Mouse (Mus musculus) retina, postnatal 1 day (tissue): ENCODE data around the gene Vps8.
"Not testable (repeated sequence)": the region's sequence is repeated elsewhere in the genome, so short reads cannot be mapped to it uniquely, and the experiment has no call there.

Experiments used
- DNase-seq: peaks from one replicate; pipeline ENCODE4 v3.0.0-alpha.2; 2012

The Vps8 gene

DNA sequence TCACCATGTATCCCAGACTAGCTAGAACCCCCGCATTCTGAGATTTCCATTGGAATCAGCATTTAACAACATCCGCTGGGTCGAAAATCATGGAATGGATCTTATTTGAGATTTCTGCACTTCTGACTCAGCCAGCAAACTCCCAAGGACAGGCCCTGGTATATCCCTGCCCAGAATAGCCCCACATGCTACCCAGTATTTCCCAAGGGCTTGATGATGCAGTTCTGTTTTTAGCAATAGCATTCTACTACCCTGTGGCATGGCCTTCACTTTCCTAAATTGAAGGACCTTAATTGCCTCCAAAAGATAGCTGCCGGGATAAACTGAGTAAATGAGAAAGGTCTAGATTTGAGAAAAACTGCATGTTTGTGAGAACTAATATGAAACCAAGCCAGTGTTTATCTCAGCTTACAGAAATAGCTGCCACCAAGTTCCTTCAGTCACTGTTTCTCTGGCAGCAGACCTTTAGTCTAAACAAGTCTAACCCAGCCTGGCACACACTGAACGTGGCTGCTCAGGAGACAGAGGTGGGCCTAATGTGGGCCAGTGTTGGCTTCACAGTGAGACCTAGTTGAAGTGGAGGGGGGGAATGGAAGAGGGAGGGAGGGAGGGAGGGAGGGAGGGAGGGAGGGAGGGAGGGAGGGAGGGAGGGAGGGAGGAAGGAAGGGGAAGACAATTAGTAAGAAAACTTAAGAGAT is 213.4 kb downstream of the Vps8 start:
- no peak for DNase-seq

DNA sequence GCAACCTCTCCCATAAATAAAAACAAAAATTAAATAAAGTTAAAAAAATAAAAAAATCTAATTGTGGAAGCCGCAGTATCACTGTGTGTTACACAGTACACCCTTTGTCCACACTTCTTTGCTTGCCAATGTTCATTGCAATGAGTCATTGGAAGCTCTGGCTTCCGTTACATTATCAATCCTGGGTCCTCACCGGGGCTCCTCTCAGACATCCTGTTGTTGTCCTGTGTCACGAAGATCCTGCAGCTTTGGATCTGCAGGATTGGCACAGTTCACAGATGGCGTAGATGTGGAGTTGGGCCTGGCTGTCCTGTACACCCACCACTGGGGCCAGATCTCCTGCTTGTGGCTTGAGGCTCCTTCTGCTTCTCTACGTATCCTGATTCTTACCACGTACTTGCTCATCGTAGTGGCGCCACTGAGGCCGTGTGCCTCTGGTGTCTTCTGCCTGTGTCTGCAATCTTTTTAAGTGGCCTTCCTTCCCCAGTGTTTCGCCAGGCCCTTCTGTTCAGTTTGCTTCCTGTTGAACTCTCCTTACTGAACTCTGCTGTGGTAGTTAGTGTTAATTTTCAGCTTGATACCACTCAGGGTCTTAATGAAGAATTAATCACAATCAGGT is 214.4 kb downstream of the Vps8 start:
- DNase-seq: no peak

DNA sequence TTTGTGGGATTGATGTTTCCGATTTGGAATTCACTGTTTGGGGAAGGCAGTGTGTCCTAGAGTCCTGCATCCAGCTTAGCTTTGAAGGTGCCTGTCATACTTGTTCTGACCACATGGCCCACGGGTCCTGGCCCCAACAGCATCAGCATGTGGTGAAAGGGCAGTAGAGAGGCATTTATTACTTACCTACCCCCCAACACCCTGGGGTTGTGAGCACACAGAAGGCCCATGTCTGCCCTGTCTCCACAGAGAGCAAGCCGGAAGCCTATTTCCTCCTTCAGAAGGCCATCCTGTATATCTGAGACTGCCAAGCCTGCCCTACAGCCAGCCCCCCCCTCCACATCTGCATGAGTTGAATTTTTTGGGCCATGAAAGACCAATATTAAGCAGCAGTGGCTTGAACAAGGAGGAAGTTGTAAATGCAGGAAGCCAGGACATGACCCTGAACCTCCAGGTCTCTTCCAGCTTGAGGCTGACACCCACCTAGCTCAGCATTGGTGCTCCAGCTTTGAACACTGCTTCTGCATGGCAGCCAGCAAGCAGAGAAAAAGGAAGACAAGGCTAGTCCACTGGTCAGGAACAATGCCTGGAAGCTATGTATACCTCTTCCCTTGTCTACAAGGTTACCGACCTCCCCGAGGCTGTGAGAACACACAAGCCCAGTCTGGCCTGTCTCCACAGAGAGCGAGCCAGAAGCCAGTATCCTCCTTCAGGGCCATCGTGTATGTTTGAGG is 218.0 kb downstream of the Vps8 start:
- DNase-seq: no peak

DNA sequence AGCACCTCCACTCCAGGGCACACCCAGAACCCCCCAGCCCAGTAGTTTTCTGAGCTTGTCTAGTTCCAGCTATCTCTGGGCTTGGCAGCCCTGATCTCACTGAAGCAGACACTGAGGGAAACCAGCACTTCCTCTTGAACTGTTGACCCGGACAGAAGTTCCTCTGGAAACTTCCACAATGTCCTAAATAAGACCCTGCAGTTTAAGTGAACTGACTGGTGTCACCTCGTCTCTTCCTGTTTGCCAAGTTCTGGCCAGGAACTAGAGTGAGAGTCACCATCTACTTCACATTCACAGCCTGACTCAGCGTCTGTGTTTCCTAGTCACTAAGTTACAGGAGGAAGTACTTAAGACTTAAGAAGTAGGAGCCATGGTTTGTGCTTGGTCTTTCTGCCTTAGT is 219.0 kb downstream of the Vps8 start:
- DNase-seq: no peak

DNA sequence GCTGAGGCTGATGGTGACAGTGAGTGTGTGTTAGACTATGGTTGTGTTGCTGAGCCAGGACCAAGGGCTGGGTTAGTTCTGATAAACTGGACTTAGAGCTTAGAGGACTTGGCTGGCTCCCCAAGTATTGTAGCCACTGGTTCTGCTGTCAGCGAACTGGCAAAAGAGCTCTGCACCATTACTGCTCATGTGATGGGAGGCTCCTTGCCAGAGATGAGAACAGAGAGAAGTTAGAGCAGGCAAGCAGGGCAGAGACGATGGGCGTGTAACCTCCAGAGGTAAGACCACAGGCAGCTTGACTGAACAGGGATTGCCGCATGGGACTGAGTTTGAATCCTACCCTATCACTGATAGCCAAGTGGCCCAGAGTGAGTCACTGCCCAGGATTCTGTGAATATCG is 220.0 kb downstream of the Vps8 start:
- no peak for DNase-seq

DNA sequence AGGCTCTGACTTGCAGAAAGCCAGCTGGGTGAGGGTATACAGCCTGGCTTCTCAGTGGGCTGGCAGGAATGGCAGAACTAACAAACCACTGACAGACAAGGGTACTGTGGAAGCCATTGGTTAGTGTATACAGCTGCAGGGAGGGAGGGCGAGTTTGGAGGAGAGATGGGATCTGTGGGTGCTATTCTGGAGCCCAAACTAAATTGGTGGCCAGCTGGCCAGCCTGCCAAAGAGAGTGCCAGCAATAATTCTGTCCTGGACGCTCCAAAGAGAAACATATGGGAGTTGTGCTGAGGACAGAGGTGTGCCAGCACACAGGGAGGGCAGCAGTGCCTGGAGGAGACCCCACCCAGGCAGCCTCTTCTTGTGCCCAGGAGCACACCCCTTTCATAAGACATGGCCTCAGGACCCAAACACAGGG is 220.7 kb downstream of the Vps8 start:
- DNase-seq: no peak

DNA sequence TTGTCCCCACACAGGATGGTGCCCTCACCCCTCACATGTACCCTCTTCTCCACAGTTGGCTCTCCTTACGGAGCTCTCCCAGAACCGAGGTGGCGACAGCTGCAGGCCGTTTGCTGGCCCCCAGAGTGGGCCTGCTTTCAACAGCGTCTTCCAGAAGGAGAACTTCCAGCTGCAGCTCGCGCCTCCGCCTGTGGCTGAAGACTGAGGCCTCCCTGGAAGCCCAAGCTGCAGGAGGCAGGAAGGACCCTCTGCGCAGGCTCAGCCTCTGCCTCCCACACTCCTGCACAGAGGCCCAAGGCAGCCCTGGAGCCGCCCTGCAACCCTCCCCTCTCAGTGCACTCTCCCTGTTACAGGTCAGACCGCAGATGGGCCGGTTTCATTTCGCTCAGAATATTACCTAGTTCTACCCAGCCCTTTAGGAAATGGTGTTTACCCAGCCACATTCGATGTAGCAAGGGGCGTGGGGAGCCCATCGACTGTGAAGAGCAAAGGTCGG is 221.2 kb downstream of the Vps8 start:
- DNase-seq: no peak

DNA sequence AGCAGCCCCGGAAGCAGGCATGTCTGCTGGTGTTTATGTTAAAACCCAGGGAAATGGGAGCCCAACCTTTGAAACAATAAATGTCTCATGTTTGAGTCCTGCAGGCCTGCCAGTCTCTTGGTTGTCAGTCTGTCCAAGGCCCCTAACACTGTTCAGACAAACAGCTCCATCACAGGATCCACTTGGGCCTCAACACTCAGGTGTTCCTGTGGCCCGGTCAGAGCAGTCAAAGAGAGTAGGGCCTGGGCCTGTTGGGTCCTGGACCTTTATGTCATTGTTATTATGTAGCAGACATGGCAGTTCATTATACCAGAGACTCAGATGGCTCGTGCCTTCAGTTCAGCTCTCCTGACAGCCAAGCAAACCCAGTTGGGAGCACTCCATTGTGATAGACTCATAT is 221.7 kb downstream of the Vps8 start:
- no peak for DNase-seq

DNA sequence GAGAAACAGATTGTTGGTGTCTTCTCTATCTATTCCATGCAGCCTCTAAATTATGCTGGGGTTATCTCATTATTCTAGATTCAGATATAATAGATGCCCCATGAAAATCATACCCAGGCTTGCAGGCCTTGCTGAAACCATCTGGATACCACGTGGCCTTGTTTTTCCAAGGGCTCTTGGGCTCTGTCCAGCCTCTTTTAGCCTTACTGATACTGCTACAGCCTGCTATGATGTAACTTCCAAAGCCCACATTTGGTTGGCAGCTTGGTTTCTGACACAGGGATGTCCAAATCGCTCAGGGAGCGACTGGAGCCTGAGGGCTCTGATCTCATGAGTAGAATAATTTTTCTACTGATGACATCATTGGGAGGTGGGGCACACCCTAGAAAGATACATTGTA is 223.0 kb downstream of the Vps8 start:
- no peak for DNase-seq

DNA sequence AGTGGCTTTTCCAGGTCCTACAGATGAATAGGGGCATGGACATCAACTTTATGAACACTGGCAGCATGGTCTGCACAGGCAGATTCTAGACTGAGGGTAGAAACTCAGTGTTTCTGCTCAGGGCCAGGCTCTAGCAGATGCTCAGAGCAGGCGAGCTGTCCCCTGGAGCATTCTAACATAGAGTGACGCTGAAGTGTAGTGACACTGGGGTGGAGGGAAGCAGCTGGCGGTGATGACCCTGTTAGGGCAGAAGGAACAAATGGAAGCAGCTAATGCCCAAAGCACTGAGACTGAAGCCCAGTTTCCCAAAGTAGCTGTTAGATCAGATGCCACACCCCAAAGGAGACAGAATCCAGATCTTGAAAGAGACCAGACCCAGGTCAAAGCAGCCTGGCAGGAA is 223.6 kb downstream of the Vps8 start:
- peak; percentile 74 for DNase-seq

DNA sequence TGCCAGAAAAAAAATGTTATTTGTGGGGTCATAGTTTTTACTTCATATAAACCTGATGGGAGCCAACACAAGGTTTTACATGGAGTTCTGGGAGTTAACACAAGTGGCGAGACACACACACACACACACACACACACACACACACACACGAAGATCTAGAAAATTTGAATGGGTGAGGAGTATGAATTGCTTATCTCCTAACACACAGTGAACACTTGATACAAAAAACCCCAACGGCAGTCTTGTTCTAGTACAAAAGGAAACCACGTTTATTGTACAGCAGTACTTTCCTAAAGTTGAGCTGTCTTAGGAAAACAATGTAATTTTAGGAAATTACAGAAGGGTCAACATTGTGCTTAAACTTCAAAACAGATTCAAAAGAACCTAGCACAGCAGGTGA is 225.9 kb downstream of the Vps8 start:
- no peak for DNase-seq

DNA sequence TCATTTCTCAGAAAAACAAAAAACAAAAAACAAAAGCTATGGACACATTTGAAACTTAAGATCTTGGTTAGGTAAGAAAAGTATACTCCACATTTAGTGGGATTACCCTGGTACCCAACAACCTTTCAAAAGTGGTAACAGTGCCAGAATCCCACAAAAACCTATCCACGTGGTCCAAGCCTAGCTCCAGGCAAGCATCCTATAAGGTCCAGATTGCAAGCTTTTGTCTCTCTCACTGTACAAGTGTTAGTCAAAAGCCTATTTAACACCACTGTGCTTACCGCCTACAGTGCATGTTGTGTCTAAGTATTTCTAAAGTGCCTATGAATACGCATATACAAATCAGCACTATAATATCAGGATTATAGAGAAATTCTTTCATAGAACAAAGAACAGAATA is 227.4 kb downstream of the Vps8 start:
- no peak for DNase-seq

DNA sequence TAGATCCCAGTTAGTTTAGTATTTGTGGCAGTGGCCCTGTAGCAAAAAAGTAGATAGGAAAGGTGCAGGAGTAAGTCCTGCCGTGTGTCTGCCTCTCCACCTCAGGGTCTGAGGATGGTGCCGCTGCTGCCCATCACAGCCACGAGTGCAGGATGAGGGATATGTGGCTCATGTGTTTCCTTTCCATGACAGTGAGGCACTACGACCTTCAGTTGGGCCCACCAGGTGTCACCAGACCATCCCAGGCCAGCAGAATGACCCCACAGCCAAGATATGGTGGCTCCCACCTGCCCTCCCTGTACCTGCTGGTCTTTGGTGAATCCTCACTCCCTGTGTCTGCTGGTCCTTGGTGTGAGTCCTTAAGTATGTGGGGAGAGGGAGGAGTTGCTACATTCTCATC is 228.2 kb downstream of the Vps8 start:
- DNase-seq: no peak

DNA sequence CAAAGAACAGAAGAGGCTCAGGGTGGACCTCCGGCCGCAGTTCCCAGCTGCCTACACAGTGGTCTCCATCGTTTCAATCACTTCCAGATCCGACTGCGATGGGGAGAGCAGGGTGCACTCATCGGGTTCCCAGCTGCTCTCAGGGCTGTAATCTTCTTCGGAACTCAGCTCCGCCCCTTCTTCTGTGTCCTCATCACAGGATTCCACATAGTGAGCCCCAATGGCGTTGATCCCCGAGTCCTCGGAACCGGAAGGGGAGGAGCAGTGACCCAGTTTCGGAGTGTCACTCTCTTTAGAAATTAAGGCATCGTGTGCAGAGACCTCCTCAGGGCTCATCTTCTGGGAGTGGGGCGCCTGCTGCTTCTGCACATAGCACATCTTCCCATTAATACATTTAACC is 230.2 kb downstream of the Vps8 start:
- DNase-seq: peak; percentile 41

DNA sequence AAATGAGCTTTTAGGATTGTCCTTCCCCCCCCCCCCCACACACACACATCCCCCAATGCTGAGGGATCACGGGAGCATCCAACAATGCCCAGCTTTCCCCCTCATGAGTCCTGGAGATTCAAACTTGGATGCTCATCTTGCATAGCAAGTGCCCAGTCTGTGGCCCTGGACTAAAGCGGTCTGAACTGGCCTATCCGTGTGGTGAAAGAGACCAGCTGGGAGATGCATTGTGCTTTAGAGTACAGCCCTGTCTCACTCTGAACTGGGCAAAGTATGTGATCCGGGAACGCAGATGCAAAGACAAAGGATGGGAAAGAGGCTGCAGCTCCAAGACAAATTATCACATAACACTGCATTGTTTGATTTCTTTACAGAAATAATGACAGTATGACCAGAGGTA is 231.5 kb downstream of the Vps8 start:
- DNase-seq: peak; percentile 20

DNA sequence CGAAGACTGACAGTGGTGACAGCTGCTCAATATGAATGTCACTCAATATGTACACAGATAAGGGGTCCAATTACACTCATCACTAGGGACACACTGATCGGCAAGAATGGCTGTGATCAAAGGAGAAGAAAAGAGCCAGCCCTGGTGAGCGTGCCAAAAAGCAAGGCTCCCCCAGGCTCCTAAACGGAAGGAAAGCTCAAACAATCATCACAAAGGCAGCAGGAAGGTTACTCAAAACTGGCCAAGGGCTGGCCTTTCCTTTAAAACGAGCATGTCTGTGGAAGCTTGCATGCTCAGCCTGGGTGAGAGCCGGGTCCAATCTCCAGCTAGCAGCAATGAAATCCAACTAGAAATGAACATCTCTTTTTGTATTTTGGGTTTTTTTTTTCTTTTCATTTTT is 232.4 kb downstream of the Vps8 start:
- no peak for DNase-seq

DNA sequence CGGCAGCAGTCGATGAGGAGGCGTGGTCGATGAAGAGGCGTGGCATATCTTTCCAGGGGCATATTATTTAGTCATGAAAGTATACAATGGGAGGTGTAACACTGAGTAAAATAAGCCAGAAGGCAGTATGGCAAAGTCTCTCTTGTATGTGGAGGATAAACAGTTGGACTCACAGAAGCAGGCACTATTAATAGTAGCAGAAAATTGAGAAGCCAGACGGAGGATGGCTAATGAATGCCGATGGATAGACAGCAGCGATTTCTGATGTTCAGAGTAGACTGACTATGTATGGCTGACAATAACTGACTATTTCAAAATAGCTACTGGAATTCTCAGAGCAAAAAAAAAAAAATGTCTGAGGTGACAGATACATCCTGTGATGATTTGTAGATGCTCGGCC is 233.0 kb downstream of the Vps8 start:
- DNase-seq: no peak

DNA sequence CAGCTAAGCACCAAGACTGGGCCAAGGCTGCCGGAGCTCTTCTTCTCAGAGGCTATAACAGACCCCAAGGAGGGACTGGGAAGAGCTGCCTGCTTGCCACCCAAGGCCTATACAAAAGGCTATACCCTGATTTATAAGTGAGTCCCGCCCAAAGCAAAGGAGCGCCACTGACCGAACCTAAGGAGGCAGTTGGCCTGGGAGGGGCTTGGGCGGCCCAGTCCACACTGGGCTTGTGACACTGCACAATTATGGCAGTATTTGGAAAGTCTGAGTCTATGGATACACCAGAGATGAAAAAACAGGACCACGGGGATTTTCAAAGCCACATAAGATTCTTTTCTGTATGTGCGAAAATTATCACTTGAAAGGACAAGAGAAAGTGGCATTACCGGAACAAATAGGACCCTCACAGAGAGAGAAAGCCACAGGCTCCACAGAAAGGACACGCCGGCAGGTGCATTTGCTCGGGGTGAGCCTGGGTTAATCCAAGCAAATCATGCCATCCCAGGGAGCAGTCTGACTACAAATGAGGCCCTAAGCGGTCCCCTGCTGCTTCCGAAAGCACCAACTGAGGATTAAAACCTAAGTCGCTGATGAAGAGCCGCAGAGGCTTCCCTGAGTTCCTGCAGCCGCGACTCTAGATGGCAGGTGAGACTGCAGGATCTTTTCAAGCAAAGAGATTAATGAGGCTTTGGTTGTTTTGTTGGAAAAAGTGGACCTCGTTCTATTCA is 241.9 kb downstream of the Vps8 start:
- peak; percentile 86 for DNase-seq

DNA sequence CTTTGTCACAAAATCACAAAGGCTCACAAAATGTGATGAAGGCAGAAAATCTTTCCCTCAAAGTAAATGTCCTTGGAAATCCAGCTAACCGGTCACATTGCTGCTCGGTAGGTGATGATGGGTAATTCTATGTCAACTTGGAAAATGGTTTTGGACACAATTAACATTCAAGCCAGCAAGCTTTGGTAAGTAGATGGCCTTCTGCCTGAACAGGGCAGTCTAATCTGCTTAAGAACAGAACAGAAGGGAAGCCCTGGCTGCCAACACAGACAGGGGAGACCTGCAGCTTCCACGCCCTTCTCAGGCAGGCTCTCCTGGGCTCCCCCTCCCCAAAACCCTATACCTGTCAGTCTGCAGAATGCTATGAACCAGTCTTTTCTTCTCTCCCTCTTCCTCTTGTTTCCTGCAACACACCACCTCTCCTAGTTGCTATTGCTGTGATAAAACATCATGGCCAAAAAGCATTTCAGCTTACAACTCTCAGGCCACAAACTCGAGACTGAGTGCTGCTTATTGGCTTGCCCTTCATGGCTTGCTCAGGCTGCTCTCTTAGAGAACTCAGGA is 242.6 kb downstream of the Vps8 start:
- peak; percentile 60 for DNase-seq

DNA sequence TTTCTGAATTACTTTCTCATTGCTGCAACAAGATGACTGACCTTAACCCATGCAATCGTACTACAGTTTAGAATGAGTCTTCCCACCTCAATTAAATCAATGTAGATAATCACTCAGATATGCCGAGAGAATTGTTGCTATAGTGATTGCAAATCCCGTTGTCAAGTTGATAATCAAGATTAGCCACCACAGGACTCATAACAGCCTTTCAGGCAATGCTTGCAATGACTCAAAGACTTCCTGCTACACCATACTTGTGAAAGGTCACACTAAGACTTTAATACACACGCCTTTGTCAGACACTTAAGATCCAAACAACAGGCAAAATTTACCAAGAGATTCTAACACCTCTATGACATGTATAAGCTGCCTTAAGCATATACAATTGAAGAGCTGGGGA is 249.0 kb downstream of the Vps8 start:
- DNase-seq: no peak

DNA sequence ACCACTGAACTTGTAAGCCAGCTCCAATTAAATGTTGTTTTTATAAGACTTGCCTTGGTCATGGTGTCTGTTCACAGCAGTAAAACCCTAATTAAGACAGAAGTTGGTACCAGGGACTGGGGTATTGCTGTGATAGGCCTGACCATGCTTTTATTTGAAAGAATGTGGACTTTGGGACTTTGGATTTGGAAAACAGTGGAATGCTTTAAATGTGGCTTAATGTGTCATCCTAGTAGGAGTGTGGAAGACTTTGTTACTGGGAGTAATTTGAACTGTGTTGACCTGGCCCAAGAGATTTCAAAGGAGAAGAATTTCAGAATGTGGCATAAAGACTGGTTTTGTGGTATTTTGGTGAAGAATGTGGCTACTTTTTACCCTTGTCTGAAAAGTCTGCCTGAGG is 250.1 kb downstream of the Vps8 start:
- not testable (repeated sequence) for DNase-seq

DNA sequence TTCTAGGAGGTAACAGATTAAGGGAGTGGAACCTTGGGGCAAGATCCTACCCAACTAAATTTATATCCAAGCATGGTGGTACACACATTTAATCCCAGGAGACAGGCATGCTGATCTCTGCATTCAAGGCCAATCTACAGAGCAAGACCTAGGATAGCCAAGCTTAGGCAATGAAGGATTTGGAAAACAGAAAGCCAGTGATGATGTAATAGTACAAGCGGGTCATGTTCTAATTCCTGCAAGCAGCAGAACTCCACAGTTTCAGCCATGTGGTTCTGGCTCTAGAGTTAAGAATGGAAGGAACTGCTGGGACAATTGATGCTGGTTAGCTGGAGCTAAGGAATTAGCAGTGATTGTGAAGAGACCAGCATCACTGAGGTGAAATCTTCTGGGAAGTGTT is 250.7 kb downstream of the Vps8 start:
- not testable (repeated sequence) for DNase-seq

DNA sequence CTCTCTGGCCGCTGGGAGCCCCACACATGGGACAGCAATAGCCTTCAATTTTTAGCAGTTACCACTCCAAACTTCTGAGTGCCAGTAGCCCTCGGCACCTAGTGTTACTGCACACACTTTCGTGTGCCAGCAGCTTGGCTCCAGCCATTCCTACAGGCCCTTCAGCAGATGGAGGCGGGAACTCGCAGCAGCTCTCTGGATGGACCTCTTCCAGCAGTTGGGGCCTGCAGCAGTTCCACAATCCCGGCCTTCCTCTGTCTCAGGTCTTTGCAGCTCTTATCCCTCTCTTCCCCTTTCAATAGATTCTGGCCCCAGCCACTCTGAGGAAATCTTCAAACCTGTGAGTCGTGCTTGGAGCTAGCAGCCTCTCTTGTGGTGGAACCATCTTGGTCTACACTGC is 253.9 kb downstream of the Vps8 start:
- no peak for DNase-seq
